Mouse (Mus musculus) heart, adult 9 months (tissue): ENCODE measurements at regions not wholly inside any gene's neighbourhood (a gene's known extent, or its start where the extent isn't known, plus 50 kb on each side); places are given as distances from the start of the nearest gene placed in this dataset.
"Not testable (repeated sequence)": the region's sequence is repeated elsewhere in the genome, so short reads cannot be mapped to it uniquely, and the experiment has no call there.

Experiments used
- DNase-seq, 2 experiments: peaks; one replicate each; pipeline ENCODE4 v3.0.0; 2022; ENCODE audit warnings: low spot score in 2 of 2

DNA sequence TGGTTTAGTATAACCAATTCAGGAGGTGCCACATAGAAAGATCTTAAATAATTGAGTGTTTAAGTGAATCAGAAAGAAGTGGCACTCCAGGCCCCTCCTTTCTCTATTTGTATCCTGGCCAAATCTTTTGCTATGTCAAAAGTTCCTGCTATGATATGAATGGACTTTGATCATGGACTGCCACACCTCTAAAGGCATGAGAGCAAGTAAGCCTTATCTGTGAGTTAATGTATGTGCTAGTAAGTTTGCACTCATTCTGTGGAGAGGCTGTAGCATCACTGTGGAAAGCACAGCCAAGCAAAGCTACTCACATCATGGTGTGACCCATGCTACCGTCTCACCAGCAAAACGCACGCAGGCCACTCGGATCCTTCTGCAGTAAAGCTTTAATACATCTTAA is 140.2 kb downstream of the Jrkl start:
- DNase-seq: no peak

DNA sequence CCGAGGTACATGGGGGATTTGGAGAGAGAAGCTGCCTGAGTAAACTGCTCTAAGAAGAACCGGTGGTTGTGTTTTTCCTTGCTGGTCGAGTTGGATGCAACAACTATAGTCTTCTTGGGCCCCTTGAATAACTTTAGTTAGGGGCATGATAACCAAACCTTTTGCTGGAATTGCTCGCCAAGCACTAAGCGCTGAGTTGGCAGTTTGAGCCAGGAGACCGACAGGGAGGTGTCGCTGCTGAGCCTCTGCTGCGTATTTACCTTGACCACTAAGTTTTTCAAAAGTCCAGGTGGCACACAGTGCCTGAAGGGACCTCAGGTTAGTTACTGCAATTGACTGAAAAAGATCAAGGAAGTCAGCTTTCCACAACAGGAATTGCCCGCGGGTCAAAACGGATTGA is 162.0 kb downstream of the Jrkl start:
- no peak for DNase-seq

DNA sequence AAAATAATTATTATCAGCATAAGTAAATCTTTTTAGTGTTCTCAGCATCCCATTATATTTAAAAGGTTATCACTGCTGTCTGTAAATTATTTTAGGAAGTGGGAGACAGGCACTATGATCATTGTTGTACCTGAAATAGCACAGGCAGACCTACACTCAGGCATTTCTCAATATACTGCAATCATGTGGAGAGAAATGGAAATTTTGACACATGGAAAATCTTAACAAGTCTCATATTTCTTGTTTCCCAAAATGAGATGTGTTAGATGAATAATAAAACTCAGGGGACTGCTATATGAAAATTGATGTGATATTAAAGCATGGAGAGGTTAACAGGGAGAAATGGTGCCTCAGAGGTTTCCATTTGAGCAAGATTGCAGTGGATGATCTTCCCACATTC is 196.6 kb downstream of the Jrkl start:
- DNase-seq: no peak

DNA sequence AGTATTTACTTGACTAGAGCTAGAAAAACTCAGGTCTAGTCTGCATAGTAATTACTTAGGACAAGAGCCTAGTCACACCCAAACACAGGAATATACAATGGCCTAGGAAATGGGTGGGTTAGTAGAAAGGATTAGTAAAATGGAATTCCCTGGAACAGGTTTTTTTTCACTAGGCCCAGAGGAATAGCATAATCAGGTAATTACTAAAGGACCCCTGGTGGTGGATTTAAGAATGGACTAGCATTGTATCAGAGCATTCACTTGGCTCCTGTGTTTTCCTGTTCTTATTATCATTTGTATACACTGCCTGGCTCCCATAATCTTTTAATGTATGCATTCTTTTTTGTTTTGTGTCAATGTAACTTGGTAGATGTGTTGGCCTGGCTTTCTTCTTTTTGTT is 226.6 kb downstream of the Jrkl start:
- no peak for DNase-seq

DNA sequence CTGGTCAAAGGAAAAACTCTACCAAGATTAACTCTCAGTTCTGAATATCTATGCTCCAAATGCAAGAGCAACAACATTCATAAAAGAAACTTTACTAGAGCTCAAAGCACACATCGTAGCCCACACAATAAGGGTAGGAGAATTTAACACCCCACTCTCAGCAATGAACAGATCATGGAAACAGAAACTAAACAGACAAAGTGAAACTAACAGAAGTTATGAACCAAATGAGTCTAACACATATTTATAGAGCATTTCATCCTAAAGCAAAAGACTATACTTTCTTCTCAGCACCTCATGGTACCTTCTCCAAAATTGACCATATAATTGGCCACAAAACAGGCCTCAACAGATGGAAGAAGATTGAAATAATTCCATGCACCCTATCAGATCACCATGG is 262.4 kb downstream of the Jrkl start:
- DNase-seq: not testable (repeated sequence)

DNA sequence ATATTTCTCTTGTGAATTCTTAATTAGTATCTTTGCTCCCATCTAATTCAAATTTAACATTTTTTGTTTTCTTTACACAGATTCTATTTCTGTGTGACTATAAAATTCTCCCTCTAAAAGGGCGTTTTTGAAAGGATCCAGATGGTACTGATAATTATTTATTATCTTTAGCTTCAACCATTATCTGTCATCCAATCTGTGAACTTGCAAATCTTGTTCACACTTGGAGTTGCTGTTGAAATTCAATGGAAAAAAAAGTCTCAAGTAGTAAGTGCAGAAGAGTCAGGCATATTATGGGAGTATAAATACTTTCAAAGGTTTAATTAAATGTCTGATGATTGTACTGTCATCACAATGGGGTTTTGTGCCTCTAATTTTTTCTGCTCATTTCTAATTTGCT is 272.6 kb downstream of the Jrkl start:
- no peak for DNase-seq

DNA sequence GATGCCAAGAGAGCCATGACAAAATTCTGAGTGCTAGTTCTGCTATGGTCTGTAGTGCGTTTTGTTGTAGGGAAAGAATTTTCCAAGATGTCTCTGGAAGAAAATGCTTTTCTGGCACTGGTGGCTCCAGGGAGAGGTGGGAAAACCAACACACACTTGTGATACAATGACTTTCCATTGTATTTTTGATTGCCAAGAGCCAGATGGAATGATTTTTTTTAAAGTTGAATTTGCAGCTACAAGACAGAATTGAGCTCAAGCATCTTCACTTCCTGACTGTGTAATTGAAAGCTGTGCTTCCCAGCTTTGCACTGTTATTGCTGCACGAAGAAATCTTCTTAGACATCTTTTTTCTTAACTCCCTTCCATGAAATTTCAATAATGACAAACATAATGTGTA is 285.3 kb downstream of the Jrkl start:
- DNase-seq: no peak

DNA sequence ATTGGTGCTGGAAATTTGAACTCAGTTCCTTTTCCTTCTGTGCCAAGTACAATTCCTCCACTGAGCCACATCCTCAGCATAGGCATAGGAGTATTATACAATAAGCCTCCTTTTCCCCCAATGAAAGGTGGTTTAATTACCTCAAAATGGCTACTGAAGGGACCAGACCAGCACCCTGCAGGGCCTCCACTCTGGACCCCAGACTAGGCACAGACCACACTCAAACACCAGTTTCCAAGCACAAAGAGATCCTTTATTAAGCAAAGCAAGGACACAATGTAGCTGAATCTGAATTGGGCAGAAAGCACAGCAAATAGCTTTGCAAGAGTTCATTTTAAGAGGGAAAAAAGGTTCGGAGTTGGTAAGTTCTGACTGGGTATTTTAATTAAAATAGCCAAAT is 299.5 kb downstream of the Jrkl start:
- no peak for DNase-seq

DNA sequence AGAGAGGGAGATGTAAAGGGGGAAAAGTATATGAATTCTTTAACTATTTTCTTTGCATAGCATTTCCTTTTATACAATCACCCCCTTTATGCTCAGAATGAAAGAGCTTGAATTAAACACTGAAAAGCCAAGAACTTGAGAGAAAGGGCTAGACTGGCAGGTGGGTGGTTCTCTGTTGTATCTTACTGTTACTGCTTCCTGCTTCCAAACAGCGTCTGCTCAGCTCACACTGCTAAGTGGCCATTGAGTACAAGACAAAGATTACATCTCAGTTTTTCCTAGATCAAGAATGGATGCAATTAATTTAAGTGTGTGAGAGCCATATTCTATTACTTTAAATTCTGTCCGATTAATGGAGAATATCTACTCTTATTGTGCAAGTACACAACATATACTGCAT is 300.2 kb downstream of the Jrkl start:
- DNase-seq: no peak

DNA sequence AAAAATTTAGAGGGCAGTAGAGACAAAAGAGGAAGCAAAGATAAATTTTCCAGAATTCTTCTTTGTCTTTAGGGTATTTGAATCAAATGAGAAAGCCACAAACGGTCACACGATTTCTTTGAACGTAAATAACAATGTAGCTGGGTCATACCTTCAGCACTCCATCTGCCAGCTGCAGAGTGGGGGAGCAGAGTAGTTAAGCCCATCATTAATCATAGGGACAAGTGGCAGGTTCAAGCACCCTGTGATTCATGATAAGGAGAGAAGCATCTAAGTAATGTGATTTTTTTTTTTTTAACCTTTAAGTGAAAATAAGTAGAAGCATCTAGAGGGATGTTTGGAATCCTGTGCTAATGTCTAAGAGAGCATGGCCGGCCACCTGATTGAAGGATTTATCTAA is 300.6 kb downstream of the Jrkl start:
- DNase-seq: no peak

DNA sequence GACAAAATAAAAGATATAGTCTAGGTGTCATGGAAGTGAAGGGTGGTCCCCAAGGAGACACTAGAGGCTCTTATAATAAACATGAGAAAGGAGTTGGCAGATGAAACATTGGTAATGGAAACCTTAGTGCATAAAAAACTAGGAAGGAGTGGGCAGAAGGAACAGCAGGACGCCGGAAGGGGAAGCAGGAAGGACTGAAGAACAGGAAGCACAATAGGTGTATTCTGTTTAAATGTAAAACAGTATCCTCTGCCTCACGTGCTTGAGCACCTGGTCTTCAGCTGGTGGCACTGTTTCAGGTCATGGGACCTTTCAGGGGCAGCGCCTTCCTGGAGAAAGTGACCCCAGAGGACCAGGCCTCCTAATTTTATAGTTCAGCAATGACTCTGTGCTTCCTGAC is 310.6 kb downstream of the Jrkl start:
- no peak for DNase-seq

DNA sequence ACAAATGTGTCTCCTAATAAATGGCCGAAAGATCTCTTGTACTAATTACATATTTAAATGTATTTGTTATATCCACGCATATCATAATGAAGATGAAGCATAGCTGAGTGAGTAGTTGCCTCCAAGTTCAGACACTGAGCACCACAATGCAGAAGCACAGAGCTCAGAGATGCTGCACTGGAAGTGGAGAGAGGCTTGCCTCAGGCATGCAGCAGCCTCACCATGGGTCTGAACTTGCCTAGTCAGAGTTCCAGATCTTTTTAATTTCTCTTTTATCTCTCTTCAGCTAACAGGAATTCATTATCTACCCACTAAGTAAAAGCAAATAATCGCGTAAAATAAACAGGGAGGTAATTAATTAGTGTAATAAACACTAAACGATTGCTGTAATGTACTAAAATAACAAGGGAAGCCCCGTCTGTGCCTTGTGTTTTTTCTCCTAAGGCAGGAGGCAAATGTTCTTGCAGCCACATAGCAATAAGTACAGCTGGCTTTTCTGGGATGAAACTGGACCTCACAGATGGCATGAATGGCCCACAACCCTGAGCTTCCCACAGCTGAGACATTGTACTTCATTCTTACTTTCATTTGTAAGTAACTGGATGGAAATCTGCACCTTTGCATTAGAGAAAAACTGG is 320.0 kb downstream of the Jrkl start:
- no peak for DNase-seq

DNA sequence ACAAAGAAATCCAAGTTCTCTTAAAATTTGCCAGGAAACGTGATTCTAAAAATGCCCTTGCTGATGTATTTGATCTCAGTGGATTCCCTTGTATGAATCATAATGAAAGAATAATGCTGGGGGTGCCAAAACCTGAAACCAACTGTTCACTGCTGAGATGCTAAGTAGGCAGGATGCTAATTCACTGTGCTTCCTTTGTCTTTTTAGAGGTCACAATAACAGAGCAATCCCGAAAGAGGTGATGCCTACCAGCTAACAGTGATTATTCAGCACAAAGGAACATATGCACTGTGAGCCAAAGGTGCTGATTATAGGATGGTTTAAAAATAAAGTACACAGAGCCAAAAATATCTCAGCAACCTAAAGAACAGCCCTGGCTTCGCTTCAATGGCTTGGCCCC is 344.9 kb downstream of the Jrkl start:
- no peak for DNase-seq

DNA sequence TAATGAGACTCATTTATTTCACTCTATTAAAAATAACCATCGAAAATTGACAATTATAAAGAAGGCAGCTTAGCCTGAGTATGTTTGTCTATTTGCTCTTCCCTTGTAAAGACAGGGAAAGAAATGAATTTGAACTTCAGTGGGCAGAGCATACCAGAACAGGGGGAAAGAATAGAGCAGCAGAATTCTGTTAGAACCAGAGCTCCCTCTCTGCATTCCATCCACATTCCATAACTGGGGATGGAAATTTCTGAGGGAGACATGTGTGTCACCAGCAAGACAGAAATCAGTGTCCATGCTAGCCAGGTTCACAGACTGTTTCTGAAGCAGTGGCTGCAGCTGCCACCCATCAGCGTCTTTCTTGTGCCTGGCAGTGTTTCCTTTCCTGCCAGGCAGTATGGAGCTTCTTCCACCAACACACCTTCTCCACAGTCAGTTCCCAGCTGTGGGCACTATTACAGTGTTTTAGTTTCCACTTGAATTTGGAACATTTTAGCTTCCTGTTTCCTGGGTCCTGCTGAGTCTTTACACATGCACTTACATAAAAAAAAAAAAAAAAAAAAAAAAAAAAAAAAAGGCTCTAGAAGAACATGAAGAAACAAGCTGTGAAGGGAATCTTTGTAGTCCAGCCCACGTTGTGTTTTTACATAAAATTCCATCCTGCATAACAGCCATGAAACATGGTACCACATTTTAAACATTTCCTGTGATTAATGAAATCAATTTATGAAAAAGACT is 365.7 kb downstream of the Jrkl start:
- DNase-seq: no peak

DNA sequence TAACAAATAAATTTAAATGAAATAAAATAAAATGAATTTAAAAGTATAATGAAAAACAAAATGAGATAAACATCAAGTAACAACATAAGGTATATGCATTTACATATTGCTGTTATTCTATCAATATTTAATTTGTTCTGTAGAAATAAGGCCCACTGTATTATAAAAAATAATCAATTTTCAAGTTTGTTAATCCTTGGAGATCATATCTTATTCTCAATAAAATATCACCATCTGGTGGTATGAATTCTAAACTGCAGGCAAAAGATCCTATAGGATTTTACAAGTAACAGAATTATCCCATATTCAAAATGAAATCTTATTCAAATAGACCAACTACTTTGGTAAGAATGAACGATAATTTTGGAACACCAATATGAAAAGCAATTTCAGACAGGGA is 369.1 kb downstream of the Jrkl start:
- DNase-seq: no peak

DNA sequence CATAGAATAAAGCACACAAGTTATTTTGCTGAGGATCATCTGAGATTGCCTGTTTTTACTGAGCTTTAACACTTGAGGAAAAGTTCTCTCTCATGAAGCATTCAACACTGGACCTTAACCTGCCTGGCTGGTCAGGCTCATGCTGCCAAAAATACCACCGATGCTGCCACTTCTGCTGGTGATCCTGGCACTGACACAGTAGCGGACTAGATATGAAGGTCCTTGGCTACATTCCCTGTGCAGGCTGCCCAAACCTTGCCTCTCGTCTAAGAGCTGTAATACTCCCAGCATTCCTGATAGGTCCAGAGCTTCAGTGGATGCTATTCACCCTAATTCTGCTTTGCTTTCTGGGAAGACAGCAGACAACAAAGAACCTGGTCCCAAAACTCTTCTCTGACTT is 374.7 kb downstream of the Jrkl start:
- peak; percentile 18 to 29 for DNase-seq
